Mouse (Mus musculus): ENCODE measurements around the gene Rad51b.

Gene Rad51b

DNA sequence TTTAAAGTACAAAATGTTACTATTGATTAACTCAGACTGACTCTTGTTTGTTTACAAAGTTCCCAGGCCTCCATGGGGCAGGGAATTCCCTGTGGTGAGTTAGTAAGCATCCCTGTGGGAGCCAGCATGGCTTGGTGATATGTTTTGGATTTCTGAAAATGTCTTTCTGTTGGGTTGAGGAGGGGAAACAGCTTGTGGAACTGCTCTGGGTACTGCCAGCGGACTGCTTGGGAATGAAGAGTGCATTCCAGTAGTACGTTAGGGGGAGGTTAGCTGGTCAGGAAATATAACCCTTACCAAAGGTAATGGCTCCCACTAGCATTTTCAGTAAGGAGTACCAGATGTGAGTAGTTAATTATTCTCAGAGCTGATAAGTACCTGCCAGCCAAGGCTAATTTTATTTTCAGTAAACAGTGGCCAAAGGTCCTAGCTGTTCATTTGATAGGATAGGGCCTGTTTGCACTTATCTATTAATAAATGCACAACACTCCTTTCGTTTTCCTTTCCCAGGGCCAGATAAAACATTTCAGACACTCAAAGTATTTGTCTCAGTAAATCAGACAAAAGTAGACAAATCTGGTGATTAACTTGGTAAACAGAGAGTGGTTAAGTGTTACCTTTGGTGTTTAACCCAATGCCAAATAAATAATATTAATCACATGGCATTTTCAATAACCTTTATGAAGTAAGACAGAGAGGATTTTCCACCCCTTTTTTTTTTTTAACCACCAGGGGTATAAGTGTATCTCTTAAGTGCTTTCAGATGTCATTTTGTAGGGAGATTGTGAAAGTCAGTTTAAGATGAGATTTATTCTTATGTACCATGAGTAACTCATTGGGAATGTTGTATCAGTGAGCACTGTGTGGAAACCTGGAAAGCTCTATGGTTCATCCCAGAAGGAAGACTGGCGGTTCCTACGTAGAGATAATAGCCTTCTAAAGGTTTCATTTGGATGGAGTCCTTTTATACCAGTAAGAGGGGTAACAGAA is 235.0 kb downstream of the Rad51b start:
- DNase-seq (ENCODE audit: low spot score) = no peak

DNA sequence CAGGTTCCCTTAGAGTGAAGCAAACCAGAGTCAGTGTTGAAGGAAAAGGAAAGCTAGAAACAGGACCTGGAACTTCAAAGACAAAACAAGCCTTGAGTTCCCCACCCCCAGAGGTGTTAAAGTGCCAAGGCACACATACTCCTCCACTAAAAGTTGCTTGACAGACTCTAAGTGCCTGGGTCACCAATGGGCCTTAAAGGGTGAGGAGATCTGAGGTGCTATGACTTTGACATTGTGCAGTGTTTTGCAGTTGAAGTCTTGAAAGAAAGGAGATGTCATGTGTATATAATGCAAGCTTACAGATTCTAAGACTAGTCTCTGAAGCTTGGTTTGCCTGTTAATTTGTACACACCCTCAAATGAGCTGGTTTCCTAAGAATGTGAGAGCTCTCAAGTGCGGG is 237.7 kb downstream of the Rad51b start:
- peak; percentile 60 for DNase-seq (ENCODE audit: low spot score)

DNA sequence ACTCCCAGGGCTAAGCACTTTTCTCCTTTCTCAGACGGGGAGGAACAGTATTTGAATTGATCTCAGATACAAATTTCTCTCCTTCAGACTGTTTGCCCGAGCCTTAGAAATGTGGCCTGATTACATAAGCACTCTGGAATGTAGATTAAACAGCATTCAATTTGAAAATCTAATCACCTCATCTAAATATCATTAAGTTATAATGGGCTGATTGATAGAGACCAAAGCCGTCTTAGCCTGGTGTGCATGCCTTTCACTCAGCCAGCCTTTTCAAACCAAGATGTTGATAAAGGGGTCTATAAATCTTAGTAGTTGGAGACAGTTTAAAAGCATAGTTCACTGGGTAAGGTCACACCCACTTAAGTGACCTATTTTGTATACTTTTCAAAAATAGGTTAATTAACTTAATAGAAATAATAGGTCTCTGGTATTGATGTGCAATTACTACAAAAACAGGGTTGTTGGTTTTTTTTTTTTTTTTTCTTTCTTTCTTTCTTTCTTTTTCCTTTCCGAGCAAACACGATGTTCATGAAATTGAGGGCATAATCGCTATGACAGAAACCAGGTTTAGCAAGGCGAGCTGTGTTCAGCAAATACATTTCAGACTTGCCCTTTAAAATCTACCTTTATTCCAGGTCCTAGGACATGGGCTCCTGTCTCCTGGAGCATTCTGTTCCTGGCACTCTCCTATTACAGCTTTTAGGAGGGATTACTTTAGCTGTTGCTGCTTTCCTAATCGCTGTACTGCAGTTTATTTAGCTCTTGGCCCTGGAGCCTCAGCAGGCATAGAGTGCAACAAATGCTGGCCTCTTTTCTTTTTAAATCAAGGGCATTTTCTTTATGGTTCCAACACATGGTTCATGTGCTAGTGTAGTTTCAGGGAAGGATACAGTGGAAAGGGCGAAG is 238.7 kb downstream of the Rad51b start:
- no peak for DNase-seq (ENCODE audit: low spot score)

DNA sequence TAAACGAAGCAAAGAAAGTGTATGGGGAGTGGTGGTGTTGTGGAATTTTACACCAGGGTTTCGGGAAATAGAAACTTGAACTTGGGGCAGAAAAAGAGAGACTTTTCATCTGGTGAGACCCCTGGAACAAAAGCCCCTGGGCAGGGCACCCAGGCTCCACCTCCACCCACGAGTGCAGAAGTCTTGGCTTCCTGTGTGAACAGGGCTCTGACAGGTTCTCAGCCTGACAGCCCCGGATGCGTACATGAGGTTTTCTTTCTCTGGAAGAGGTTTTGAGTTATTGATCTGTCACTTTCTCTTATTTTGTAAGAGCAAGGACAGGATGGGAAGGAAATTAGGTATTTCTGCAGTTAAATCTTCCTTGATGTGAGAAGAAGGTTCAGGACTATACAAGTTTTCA is 243.1 kb downstream of the Rad51b start:
- no peak for DNase-seq (ENCODE audit: low spot score)

DNA sequence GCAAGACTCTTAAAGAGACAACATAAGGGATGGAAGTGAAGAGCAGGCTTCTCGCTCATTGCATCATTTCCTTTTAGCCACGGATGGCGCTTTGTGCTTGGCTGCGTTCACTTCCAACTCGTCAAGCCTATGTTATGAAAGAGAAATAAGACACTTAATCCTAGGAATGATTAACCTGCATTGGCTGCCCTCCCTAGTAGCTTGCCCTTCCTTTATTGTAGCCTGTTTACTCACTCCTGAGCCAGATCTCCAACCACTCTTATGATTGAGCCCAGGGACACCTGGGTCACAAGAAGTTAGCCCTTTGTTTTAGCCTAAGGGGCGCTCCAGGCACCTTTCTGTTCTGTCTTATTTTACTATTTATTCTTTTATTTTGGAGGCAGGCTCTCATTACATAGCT is 244.5 kb downstream of the Rad51b start:
- peak; percentile 79 for DNase-seq (ENCODE audit: low spot score)

DNA sequence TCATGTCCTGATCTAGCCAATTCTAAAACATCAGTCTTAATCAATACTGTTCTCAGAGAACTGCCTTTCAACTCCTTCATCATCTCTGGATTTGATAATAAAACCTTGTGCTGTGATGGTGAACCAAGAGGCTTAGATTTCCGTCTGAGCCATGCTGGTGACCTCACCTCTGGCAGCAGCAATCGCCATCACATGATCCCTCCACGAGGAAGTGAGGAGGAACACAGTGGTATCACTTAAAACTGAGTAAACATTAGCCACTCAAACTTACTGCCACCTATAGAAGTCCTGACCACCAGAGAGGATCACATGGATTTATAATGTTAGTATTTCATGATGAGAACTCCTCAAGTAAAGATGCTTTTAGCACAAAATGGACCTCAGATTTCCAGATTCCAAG is 248.0 kb downstream of the Rad51b start:
- DNase-seq (ENCODE audit: low spot score) = no peak

DNA sequence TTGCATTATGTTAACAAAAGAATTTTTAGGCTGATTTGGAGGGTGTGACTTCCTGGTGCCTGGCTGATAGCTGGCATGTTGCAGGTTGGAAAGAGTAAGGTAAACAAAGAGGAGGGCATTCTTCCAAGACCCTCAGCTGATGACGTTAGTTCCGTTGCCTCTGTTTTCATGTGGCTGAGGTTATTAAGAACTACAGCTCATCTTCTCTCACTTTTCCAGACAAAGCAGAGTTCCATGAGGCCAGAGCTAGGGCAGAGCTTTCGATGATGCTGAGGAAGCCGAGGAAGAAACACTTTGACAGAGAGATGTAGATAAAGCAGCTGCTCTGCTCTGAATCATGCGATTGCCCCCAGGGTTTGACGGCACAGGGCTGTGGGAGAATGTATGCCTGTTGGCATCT is 250.5 kb downstream of the Rad51b start:
- DNase-seq (ENCODE audit: low spot score) = peak; percentile 66

DNA sequence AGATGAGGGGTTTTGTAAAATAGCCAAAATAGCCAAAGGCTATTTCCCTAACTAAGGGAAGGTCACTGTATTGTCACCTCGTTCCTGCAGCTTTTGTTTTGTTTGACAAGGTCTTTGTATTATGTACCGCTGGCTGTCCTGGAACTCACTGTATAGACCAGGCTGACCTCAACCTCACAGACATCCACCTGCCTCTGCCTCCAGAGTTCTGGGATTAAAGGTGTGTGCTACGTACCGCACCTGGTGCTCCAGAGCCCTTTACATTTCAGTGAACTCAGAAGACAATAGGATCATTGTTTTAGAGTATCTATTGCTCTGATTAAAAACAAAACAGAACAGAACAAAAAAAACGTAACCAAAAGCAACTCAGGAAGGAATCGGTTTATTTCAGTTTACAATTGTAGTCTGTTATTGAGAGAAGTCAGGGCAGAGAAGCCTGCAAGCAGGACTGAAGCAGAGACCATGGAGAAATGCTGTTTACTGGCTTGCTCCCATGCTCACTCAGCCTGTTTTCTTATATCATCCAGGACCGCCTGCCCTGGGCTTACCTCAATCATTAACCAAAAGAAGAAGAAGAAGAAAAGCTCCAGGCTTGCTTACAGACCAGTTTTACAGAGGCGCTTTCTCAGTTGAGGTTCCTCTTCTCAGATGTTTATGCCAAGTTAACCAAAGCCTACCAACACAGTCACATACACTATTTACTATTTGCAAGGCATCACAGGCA is 251.7 kb downstream of the Rad51b start:
- no peak for DNase-seq (ENCODE audit: low spot score)

DNA sequence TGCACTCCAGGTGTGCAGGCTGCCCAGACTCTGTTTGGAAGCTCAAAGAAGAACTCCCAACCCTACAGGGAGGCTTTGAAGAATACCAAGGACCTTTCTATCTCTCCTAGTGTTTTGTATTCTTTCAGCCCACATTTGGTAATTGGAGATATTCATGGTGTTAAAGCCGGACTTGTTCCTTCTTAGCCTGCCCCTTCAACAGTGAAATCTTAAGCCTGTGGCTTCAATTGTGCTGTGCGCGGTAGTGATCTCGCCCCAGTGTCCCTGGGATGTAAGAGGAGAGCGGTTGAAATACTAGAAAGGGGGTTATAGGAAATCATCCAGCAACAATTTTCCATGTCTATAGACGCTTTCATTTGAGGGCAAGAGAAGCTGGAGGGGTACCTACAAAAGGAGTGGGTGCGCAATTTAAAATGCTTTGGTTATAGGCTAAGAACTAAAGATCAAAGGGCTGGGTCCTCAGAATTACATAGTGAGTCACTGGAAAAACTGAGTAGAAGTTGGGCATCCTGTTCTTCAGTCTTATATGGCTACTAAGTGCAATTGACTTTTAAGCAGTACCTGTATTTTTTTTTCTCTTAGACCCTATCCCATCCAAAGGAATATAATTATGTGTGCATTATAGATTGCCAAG is 253.1 kb downstream of the Rad51b start:
- no peak for DNase-seq (ENCODE audit: low spot score)

DNA sequence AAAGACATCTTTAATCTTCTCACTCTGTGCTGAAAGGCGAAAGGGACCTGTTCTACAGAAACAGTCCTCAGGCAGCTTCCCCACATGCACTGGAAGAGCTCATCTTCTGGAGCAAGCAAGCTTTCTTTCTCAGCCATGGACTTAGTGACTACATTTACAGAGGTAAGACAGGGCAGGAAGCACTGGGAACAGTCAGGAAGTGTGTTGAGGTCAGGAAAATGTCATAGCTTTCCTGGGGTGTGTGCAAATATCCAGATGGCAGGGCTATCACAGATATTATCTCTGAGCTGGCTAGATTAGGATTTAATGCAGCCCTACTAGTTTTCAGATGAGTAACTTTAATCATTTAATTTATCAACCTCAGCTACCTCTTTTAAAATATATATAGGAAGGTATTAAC is 254.2 kb downstream of the Rad51b start:
- DNase-seq (ENCODE audit: low spot score) = no peak

DNA sequence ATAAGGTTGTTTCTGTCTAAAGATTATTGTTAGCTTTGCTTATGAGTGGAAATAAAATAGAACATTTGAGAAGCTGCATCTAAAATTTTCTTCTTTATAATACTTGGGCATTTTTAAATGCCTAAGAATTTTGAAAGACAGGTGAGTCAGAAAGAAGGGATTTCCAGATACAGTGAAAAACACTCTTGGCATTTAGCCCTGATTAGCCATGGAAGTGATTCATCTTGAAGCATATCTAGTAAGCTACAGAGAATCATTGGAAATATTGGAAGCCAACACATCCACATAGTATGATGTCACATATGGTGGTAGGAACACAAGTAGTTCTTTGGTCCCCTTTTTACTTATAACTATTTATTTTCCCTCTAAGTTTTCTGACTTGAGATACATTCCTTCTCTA is 256.0 kb downstream of the Rad51b start:
- no peak for DNase-seq (ENCODE audit: low spot score)

DNA sequence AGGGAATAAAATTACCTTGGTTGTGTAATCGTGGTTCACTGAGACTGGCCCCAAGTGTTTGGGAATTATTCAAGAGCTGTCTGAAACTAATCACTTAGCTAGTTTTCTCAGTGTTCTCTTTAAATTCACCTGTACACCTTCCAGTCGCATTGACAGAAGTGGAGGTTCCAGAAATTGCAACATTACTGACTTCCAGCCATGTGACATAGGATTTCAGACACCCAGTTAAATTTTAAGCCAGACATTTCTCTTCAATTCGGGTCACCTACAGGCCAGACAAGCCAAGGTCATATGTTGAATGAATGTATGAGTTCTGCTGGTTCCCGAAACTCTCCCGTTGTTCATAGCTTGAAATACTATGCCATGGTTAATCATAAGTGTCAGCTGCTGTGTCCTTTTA is 260.8 kb downstream of the Rad51b start:
- DNase-seq (ENCODE audit: low spot score) = peak; percentile 73

DNA sequence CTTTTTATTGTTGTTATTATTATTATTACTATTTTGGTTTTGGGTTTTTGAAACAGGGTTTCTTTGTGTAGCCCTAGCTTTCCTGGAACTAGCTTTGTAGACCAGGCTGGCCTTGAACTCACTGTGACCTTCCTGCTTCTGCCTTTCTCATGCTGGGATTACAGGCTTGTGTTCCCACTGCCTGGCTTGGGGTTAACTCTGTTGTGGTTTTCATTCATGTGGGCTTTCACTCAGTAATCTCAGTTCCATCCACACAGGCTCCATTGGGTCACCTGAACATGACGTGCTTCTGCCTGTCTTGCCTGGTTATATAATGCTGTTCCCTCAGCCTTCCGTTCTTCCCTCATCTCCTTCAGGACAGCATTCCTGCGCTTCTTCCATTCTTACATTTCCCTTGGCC is 261.6 kb downstream of the Rad51b start:
- DNase-seq (ENCODE audit: low spot score) = no peak

DNA sequence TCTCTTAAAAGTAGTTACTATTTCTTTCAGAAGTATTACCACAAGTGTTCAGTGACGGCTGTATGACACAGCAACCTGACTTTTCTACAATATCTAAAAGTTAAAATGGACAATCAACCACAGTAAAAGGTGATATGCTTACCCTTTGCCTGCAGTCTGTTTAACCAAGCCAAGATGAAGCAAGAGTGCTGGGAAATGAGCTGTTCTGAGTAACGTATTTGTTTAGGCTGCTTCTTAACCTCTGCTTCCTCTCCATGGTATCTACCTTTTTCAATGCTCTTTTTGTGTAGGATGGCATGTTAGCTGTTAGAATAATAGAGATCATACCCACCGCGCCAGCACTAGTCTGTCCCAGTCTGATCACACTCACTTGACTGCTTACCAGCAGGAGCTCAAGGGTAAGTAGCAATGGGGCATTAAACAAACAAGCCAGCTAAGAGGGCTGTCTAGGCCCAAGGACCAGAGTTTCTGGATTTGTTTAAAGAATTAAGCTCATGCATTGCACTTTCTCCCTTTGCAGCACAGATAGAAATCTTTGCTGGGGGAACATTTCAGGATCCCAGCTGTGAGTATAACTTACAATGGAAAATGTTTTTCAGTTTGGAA is 262.4 kb downstream of the Rad51b start:
- no peak for DNase-seq (ENCODE audit: low spot score)

DNA sequence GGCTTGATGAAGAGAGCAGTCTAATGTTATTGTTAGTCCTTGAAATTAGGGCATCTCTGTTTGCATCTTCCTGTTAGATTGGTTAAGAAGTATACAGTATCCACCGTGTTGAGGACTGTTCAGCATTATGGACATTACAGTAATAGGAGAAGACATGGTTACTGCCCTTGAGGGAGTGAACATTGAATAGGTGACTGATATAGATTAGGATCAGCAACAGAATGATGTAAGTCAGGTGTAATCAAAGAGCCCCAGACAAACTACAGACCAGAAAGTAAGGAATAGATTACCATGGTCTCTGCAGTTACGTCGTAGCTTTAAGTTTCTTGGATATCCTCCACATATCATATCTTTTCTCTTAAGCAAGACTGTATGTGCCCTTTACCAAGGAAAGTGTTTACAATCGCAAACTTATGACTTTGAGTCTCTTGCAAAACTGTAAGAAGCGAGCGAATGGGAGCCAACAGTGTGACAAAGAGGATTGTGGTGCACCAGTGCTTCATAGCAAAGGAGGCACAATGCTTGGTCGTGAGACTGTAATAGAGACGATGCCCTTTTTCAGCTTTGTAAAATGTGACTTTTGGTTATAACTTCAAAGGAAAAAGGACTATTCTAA is 263.1 kb downstream of the Rad51b start:
- no peak for DNase-seq (ENCODE audit: low spot score)

DNA sequence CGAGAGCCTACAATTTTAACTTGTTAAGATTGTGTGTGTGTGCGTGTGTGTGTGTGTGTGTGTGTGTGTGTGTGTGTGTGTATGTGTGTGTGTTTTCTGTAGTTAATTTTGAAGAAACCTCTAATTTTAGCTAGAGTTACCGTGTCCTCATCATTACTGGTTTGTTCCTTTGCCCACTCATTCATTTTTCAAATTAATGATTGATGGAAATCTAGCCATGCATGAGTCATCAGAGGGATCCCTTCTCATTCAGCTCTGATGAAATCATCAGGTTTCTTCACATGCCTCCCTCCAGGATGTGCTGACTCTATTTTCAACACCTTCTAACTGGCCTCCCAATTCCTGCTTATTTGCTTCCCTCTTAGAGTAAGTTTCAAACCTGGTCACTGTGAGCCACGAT is 263.8 kb downstream of the Rad51b start:
- DNase-seq (ENCODE audit: low spot score) = peak; percentile 23

DNA sequence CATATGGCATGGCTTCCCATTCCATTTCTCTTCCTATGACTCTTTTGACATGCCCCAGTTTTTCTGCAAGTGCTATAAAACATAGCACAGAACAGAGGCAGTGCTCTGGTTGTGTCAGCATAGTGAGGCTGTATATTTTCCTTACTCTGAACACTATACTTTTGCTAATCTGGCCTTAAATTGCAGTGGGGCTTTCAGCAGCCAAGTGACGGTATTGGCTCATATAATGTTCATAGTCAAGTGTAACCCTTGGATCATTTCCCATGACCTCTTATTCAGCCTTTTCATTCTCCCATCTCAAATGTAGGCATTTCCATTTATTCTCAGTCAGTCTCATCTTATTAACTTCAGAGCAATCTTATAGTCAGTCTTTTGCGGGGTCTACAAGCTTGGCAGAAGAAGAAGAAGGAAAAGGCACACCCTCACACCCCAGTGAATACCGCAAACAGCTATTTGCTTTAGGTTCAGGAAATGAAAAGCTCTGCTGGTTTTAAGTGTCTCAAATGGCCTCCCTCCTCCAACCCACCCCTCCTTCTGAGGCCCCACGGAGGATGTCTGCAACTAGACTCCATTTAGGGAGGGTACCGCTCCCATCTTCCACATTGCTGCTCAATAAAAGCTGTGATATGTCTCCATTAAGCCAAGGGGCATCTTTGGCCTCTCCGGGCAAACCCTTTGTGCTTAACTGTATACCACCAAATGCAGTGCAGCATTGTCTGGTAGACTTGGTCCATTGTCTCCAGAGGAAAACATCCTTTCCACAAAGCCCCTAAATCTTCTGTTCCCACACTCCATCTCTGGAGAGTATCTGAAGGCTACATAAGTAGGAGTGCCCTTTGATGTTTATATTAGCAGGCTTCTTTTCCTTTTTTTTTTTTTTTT is 277.3 kb downstream of the Rad51b start:
- no peak for DNase-seq (ENCODE audit: low spot score)

DNA sequence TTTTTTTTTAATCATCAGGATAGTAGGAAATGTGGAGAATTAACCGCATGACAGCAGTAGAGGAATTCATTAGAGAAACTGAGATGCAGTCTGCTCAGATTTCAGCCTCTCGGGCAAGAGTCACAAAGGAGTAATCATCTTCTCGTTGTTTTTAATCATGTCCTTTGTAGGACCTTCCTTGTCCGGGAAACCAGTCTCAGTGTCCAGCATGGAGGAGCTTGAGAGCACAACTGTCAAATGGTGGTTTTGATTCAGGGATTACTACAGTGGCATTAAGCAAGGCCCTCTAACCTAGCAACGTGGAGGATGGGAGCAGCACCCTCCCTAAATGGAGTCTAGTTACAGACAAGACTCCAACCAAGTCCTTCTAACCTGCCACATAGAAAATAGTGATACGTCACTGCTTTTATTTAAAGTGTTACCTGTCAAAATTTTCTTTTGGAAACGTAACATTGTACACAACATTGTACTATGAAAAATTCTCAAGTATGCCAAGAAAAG is 278.0 kb downstream of the Rad51b start:
- no peak for DNase-seq (ENCODE audit: low spot score)

DNA sequence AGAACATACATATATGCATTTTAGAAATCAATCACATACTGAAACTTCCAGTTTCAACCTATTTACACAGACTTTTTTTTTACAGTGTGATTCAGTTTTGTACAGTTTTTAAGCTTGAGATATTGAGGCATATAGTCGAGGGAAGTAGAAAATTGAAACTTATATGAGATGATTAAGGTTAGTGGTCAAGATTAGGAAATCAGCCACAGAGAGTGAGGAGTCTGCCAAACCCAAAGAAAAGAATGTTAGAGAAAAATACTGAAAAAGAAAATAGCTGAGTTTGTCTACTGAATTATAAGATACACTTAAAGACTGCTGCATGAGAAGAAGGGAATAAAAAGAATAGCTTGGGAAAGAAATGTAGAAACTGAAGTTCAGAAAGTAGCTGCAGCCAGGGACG is 280.4 kb downstream of the Rad51b start:
- DNase-seq (ENCODE audit: low spot score) = no peak
